Mouse (Mus musculus): ENCODE measurements around the gene Gm5737.

Gene Gm5737

DNA sequence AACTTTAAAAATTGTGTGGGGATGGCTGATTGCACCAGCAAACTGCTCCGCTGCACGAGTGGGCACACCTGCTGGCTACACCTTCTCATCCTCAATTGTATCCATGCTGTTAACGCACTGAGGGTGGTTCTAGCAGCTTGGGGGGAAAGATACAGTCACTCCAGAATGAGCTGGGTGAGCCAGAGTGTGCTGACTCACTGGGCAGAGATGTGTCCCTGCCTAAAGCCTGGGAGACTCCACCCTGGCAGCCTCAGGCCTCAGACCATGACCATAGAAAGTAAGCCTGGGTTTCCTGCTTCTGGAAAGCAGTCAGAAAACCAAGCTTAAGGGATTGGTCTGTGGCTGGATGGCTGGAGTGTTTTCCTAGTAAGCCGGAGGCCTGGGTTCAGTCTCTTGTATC is 53.7 kb downstream of the Gm5737 start:
- TF ChIP-seq CTCF (conservative IDR thresholded peaks at IDR 0.05; ENCODE audit: low read length) = no peak
- no peak for TF ChIP-seq POU5F1 (IDR thresholded peaks at IDR 0.05; ENCODE audit: borderline replicate concordance, low read length)
- TF ChIP-seq NANOG (IDR thresholded peaks at IDR 0.05; ENCODE audit: borderline replicate concordance, low read length) = no peak

DNA sequence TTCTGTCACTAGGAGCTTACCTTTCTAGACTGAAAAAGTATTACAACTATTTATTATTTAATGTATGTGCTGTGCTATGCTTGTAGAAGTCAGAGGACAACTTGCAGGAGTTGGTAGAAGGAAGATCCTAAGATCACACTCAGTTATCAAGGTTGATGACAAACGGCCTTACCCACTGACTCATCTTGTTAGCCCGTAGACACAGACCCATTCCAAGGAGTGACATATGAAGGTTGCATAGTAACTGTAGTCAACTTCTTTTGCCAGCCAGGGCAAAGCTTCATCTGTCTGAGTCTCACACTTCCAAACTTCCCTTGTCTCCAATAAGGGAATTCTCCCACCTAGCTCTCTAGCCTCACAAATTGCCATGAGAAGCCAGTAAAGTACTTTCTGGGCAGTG is 54.5 kb downstream of the Gm5737 start:
- peaks cover 36% of the 10 kb centered on the region for H3K4me1 ChIP-seq (replicated peaks; ENCODE audit: low read depth, low read length)
- H3K27me3 ChIP-seq (ENCODE audit: insufficient read depth, low read length) = no peaks in the 10 kb centered on the region
- H3K9me3 ChIP-seq (ENCODE audit: low read length) = no peaks in the 10 kb centered on the region
- TF ChIP-seq POU5F1 (IDR thresholded peaks at IDR 0.05; ENCODE audit: borderline replicate concordance, low read length) = no peak
- TF ChIP-seq CTCF (conservative IDR thresholded peaks at IDR 0.05; ENCODE audit: low read length) = no peak
- TF ChIP-seq NANOG (IDR thresholded peaks at IDR 0.05; ENCODE audit: borderline replicate concordance, low read length) = no peak
- no peaks in the 10 kb centered on the region for H3K36me3 ChIP-seq (ENCODE audit: insufficient read depth, low read length)
- H3K4me3 ChIP-seq (replicated peaks; ENCODE audit: low read length) = no peak overlapping the region

More for the DNA sequence above, 53.7 kb downstream of the Gm5737 start:
- no peaks in the 10 kb centered on the region for H3K9me3 ChIP-seq (ENCODE audit: low read length)
- no peak overlapping the region for H3K4me3 ChIP-seq (replicated peaks; ENCODE audit: low read length)
- H3K4me1 ChIP-seq (replicated peaks; ENCODE audit: low read depth, low read length) = peaks cover 45% of the 10 kb centered on the region
- no peaks in the 10 kb centered on the region for H3K27me3 ChIP-seq (ENCODE audit: insufficient read depth, low read length)
- H3K36me3 ChIP-seq (ENCODE audit: insufficient read depth, low read length) = no peaks in the 10 kb centered on the region

DNA sequence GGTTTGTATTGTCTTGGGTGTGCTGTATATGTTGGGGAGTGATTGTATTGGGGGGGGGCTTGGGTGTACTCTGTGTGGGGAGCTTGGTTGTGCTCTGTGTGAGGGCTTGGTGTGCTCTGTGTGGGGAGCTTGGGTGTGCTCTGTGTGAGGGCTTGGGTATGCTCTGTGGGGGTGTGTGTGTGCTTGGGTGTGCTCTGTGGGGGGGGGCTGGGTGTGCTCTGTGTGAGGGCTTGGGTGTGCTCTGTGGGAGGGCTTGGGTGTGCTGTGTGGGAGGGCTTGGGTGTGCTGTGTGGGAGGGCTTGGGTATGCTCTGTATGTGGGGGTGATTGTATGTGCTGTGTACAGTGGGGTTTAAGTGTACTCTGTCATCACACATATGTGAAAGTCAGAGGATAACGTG is 55.6 kb downstream of the Gm5737 start:
- Histone ChIP-seq H3K36me3 (ENCODE audit: insufficient read depth, low read length) (no peaks in the 10 kb centered on the region), H3K4me1 (replicated peaks; ENCODE audit: low read depth, low read length) (peaks cover 26% of the 10 kb centered on the region), H3K9me3 (ENCODE audit: low read length) (no peaks in the 10 kb centered on the region), H3K4me3 (replicated peaks; ENCODE audit: low read length) (no peak overlapping the region), H3K27me3 (ENCODE audit: insufficient read depth, low read length) (no peaks in the 10 kb centered on the region)
- TF ChIP-seq CTCF (conservative IDR thresholded peaks at IDR 0.05; ENCODE audit: low read length) (no peak), NANOG (IDR thresholded peaks at IDR 0.05; ENCODE audit: borderline replicate concordance, low read length) (no peak), POU5F1 (IDR thresholded peaks at IDR 0.05; ENCODE audit: borderline replicate concordance, low read length) (no peak)

DNA sequence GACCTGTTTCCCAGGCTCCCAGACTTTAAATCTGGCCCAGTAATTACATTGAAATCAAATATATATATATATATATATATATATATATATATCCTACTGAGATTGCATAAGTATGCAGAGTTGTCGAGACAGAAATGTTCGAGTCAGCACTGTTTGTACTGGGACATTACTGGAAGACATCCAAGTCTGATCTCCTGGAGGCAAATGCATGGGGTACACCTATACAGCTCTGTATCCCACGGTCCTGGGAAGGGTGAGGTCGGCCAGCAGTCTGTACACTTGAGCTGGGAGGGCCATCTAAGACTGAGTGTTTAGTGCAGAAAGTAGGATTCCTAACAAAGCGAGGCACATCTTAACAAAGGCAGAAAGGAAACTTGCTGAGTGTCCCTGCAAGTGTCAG is 57.7 kb downstream of the Gm5737 start:
- H3K27me3 ChIP-seq (ENCODE audit: insufficient read depth, low read length) = peaks cover 3% of the 10 kb centered on the region; the same call in 1 of the 2 replicates
- H3K36me3 ChIP-seq (ENCODE audit: insufficient read depth, low read length) = no peaks in the 10 kb centered on the region
- peaks cover 15% of the 10 kb centered on the region for H3K4me1 ChIP-seq (replicated peaks; ENCODE audit: low read depth, low read length)
- TF ChIP-seq NANOG (IDR thresholded peaks at IDR 0.05; ENCODE audit: borderline replicate concordance, low read length) = no peak
- TF ChIP-seq CTCF (conservative IDR thresholded peaks at IDR 0.05; ENCODE audit: low read length) = no peak
- TF ChIP-seq POU5F1 (IDR thresholded peaks at IDR 0.05; ENCODE audit: borderline replicate concordance, low read length) = no peak
- H3K9me3 ChIP-seq (ENCODE audit: low read length) = no peaks in the 10 kb centered on the region
- no peak overlapping the region for H3K4me3 ChIP-seq (replicated peaks; ENCODE audit: low read length)

DNA sequence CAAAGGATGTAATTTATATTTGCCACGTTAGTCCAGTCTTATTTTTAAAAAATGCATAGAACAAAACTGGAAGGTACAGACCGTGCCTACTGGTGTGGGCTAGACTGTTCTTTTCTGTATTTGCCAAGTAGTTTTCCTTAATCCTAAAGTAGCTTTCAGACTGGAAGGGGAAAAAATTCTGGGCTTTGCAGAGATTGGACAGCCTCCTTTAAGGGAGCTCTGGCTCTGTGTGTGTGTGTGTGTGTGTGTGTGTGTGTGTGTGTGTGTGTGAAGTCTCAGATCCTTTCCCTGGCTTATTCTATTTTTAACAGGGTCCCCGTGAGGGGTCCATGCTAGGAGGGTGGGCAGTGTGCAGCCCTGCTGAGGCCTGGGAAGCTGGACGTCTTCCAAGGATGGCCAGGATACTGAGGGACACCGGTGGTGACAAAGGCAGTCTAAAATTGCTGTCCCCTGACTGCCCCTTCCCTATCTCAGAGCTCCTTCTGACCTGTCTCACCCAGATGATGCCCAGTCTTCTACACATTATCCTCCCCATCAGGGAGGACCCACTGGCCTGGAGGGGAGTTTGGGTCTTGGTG is 58.4 kb downstream of the Gm5737 start:
- TF ChIP-seq POU5F1 (IDR thresholded peaks at IDR 0.05; ENCODE audit: borderline replicate concordance, low read length) (no peak), CTCF (conservative IDR thresholded peaks at IDR 0.05; ENCODE audit: low read length) (no peak), NANOG (IDR thresholded peaks at IDR 0.05; ENCODE audit: borderline replicate concordance, low read length) (no peak)
- no peaks in the 10 kb centered on the region for H3K36me3 ChIP-seq (ENCODE audit: insufficient read depth, low read length)
- no peaks in the 10 kb centered on the region for H3K9me3 ChIP-seq (ENCODE audit: low read length)
- peaks cover 15% of the 10 kb centered on the region for H3K4me1 ChIP-seq (replicated peaks; ENCODE audit: low read depth, low read length)
- H3K4me3 ChIP-seq (replicated peaks; ENCODE audit: low read length) = no peak overlapping the region
- H3K27me3 ChIP-seq (ENCODE audit: insufficient read depth, low read length) = peaks cover 3% of the 10 kb centered on the region; the same call in 1 of the 2 replicates

DNA sequence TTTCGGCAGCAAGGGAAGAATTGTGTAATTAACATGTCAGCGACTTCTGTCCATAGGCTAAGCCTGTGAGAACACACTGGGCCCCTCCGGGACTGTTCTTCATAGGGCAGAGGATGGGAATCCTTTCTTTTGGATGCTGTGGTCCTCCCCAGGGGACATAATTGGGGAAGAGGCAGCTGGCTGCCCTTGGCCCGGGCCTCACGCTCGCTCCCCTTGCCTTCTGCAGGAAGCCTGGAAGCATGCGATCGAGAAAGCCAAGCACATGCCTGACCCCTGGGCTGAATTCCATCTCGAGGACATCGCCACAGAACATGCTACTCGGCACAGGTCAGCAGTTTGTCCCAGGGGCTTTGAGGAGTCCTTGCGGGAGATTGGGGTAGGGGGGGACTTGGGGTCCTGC is 60.9 kb downstream of the Gm5737 start:
- TF ChIP-seq POU5F1 (IDR thresholded peaks at IDR 0.05; ENCODE audit: borderline replicate concordance, low read length) (no peak), NANOG (IDR thresholded peaks at IDR 0.05; ENCODE audit: borderline replicate concordance, low read length) (no peak), CTCF (conservative IDR thresholded peaks at IDR 0.05; ENCODE audit: low read length) (no peak)
- H3K36me3 ChIP-seq (ENCODE audit: insufficient read depth, low read length) = no peaks in the 10 kb centered on the region
- H3K9me3 ChIP-seq (ENCODE audit: low read length) = no peaks in the 10 kb centered on the region
- no peak overlapping the region for H3K4me3 ChIP-seq (replicated peaks; ENCODE audit: low read length)
- peaks cover 3% of the 10 kb centered on the region; the same call in 1 of the 2 replicates for H3K27me3 ChIP-seq (ENCODE audit: insufficient read depth, low read length)
- H3K4me1 ChIP-seq (replicated peaks; ENCODE audit: low read depth, low read length) = peaks cover 13% of the 10 kb centered on the region; the same call in 1 of the 2 replicates

DNA sequence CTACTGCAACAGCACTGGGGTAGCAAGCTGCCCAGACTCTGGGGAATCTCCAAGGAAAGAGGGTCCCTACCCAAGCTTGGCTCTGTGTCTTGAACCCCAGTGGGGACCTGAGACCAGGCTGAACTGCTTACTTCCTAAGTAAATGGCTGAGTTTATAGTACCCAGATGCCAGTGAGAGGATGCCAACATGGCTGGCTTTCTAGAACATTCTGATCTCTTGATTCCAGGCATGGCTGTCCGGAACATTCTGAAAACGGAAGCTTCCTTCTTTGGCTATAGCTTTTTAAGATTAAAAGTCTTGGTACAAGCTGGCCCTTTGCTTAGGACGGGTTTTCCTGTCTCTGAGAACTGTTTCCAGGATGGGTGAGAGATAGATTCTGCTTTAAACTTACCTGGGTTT is 61.9 kb downstream of the Gm5737 start:
- Histone ChIP-seq H3K4me3 (replicated peaks; ENCODE audit: low read length) (no peak overlapping the region), H3K9me3 (ENCODE audit: low read length) (no peaks in the 10 kb centered on the region), H3K4me1 (replicated peaks; ENCODE audit: low read depth, low read length) (peaks cover 13% of the 10 kb centered on the region; the same call in 1 of the 2 replicates), H3K36me3 (ENCODE audit: insufficient read depth, low read length) (no peaks in the 10 kb centered on the region), H3K27me3 (ENCODE audit: insufficient read depth, low read length) (peaks cover 3% of the 10 kb centered on the region; the same call in 1 of the 2 replicates)
- TF ChIP-seq NANOG (IDR thresholded peaks at IDR 0.05; ENCODE audit: borderline replicate concordance, low read length) (no peak), CTCF (conservative IDR thresholded peaks at IDR 0.05; ENCODE audit: low read length) (no peak), POU5F1 (IDR thresholded peaks at IDR 0.05; ENCODE audit: borderline replicate concordance, low read length) (no peak)

GRCm38 (mm10) chr7:120874764-120875539 is 62.8 kb downstream of the Gm5737 start:
- no peak for TF ChIP-seq CTCF (conservative IDR thresholded peaks at IDR 0.05; ENCODE audit: low read length)
- no peak for TF ChIP-seq NANOG (IDR thresholded peaks at IDR 0.05; ENCODE audit: borderline replicate concordance, low read length)
- TF ChIP-seq POU5F1 (IDR thresholded peaks at IDR 0.05; ENCODE audit: borderline replicate concordance, low read length) = no peak
- Histone ChIP-seq H3K4me3 (replicated peaks; ENCODE audit: low read length) (no peak overlapping the region), H3K4me1 (replicated peaks; ENCODE audit: low read depth, low read length) (peaks cover 13% of the 10 kb centered on the region; the same call in 1 of the 2 replicates)

More at GRCm38 (mm10) chr7:120874764-120875539, 62.8 kb downstream of the Gm5737 start:
- Histone ChIP-seq H3K9me3 (ENCODE audit: low read length) (no peaks in the 10 kb centered on the region), H3K36me3 (ENCODE audit: insufficient read depth, low read length) (0 out of 2 replicates have a peak, but pooled peaks cover 1% of the 10 kb centered on the region), H3K27me3 (ENCODE audit: insufficient read depth, low read length) (peaks cover 3% of the 10 kb centered on the region; the same call in 1 of the 2 replicates)
